Mouse (Mus musculus) T-helper 1 cell (primary cell): Measurements from ENCODE around the gene Klhdc8a.
"Not testable (repeated sequence)": the region's sequence is repeated elsewhere in the genome, so short reads cannot be mapped to it uniquely, and the experiment has no call there.

Experiments used
- in situ Hi-C: fragments of 300-600 bp; cut with MboI, MseI; formaldehyde crosslinking; loops from one replicate; pipeline ENCODE4 v1.15.1; 2025; ENCODE audit warnings: high pct_unique_total_duplicates

Klhdc8a gene

GRCm38 (mm10) chr1:132343656-132344055 lies 45.2 kb downstream of the Klhdc8a start:
- in situ Hi-C loops = no loop called here

GRCm38 (mm10) chr1:132345514-132345913 lies 47.1 kb downstream of the Klhdc8a start:
- in situ Hi-C loops = no loop called here

DNA sequence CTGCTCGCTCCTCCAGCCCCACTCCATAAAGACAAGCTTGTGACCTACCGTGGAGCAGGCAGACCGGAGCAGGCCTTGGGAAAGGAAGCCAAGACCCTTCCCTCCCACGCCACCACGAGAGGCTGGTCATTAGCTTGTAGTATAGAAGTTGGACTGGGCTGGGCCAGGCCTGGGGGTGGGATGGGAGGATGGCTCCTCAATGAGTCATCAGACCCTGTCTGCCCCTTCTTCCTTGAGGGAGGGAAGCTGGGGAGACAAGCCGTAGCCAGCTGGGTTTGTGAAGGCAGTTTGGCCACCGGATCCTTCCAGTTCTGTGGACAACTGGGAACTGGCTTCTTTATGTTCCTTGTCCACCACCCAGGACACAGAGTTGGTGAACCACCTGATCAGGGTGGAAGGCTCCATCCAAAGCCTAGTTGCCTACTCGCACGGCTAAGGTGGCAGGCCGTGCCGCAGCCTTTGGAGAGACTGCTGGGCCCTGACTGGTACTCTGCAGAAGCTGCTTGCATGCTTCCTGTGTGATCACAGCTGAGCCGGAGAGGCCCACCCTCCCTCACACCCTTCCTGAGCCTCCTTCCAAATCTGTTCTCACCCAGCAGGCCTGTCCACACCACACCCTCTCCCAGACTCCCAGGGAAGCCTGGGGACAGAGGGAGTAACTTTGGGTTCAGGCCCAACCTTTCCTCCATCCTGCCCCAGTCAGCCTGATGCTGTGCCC lies 47.9 kb downstream of the Klhdc8a start:
- in situ Hi-C loops = no loop called here

DNA sequence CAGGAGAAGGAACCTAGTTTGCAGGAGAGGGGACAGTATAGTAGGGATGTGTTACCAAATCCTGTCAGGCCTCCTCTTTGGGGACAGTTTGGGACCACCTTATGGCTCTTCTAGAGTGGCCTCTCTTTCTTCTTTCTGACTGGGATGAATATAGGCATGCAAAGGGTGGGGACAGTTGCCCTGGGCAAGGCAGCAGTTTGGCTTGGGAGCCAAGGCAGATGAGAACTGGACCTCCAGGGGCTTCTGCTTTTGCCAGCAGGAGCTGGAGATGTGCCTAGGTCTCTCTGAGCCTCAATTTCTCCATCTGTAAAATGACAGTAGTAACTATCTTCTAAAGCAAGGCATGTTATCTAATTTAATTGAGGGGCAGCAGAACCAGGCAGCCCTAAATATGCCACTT lies 48.5 kb downstream of the Klhdc8a start:
- in situ Hi-C loops = no loop called here

DNA sequence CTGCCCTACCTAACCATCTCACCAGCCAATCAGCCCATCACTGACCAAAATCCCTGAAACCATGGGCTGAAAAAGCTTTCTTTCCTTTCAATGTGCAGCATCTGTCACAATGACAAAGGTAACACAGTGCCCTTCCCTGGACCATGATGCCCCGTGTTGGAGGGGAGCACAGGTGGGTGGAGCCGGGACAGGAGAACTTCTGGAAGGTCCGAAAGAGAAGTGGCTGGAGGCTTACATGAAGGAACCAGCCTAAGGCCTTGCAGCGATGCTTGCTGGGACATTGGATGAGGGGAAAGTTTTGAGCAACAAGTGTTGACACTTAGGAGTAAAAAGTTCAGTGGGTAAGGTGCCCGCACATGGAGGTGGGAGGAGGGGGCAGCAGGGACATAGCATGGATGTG lies 50.0 kb downstream of the Klhdc8a start:
- in situ Hi-C loops = no loop called here

- in situ Hi-C loops = not testable (repeated sequence)
Observed at GRCm38 (mm10) chr1:132349049-132349448, 50.6 kb downstream of the Klhdc8a start.

GRCm38 (mm10) chr1:132349601-132350000 lies 51.2 kb downstream of the Klhdc8a start:
- in situ Hi-C loops = not testable (repeated sequence)

GRCm38 (mm10) chr1:132351058-132351457 lies 52.6 kb downstream of the Klhdc8a start:
- in situ Hi-C loops = no loop called here

DNA sequence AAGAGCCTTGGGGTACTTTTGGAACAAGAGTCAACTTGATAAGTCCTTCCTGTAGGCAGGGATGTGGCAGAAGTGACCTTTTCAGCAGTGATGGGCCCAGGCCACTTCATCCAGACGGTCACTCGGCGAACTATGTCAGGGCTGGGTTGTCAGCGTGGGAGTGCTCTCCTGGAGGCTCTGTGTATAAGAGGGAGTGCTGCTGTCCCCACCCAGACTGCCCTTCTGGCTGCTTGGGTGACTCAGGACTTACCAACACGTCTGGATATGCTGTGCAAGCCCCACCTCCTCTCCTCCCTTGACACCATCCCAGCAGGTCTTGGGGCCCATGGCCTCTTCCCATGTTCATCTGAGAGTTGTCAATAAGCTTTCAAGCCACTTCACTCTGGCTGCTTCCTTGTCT lies 55.0 kb downstream of the Klhdc8a start:
- in situ Hi-C loops = no loop called here

GRCm38 (mm10) chr1:132354234-132354633 lies 55.8 kb downstream of the Klhdc8a start:
- in situ Hi-C loops = no loop called here

GRCm38 (mm10) chr1:132355162-132355601 lies 56.8 kb downstream of the Klhdc8a start:
- in situ Hi-C loops = loop anchor here (5.0 kb wide), 1 partner anchor 43 kb away; no protein-coding TSS in a partner anchor

GRCm38 (mm10) chr1:132355841-132356242 lies 57.4 kb downstream of the Klhdc8a start:
- in situ Hi-C loops = loop anchor here (5.0 kb wide), 1 partner anchor 44 kb away; no protein-coding TSS in a partner anchor

DNA sequence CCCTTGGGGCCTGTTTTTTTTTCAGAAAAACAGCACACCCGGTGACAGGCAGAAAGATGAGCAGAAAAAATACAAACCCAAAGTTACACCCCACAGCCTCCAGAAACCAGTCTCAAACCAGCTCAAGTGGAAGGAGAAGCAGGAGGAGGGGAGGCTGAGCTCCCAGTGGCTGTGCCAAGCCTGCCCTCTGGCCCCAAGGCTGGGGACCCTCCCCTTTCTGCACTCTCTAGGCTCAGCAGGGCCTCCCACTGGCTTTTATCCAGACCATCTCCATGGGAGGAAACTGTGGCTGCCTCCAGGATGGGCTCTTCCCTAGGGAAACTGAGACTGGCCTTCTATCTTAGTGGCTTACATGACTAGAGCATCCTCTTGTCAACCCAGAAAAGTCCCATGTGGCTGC lies 58.4 kb downstream of the Klhdc8a start:
- in situ Hi-C loops = loop anchor here (5.0 kb wide), 1 partner anchor 45 kb away; no protein-coding TSS in a partner anchor
